ENCODE assay signal across 17 mouse cellular contexts in genomic region chr6:128410305-128410704, GRCm38 (mm10). TPM values are rescaled to one million over a fixed set of nuclear protein-coding genes. Genes with fewer than 3 reads are reported as not detected.
A peak's percentile ranks its signal among the peaks of the same experiment; 100 is the strongest.
DNase-seq lines count a peak whose midpoint lies in the region; ATAC-seq and TF ChIP-seq lines count a peak whose summit lies in the region.
"Had no signal": no experiment of that assay in that cellular context is flagged by ENCODE, and none has a peak within 500 bp of the region (broad histone marks: within the 10 kb centered on the region; RNA-seq: fewer than 3 reads in every experiment).

No protein-coding gene starts in this region.

- H3K27ac ChIP-seq in intestine, embryonic 16.5 days (ENCODE audit: low read length): no peak overlapping the region
- H3K27ac ChIP-seq in intestine, postnatal 0 days (ENCODE audit: low read depth, low read length): no peak overlapping the region
- no peak overlapping the region for H3K27ac ChIP-seq in midbrain, embryonic 13.5 days
- no peak overlapping the region for H3K27ac ChIP-seq in midbrain, embryonic 10.5 days (replicated peaks)
- no peak overlapping the region for H3K27ac ChIP-seq in stomach, postnatal 0 days (replicated peaks)
- H3K27ac ChIP-seq: embryonic facial prominence, embryonic 12.5 days; heart, embryonic 13.5 days; hindbrain, postnatal 0 days had no signal

- no peaks in the 10 kb centered on the region for H3K4me1 ChIP-seq in intestine, embryonic 16.5 days (ENCODE audit: control insufficient read depth, insufficient read depth, low read length)
- no peaks in the 10 kb centered on the region for H3K4me1 ChIP-seq in intestine, postnatal 0 days (replicated peaks; ENCODE audit: control insufficient read depth, insufficient read depth, low read length)
- no peaks in the 10 kb centered on the region for H3K4me1 ChIP-seq in midbrain, embryonic 13.5 days (replicated peaks)
- no peaks in the 10 kb centered on the region for H3K4me1 ChIP-seq in midbrain, embryonic 10.5 days
- no peaks in the 10 kb centered on the region for H3K4me1 ChIP-seq in stomach, postnatal 0 days (replicated peaks; ENCODE audit: control insufficient read depth, insufficient read depth)
- H3K4me1 ChIP-seq: embryonic facial prominence, embryonic 12.5 days; heart, embryonic 13.5 days had no signal

- H3K36me3 ChIP-seq in intestine, embryonic 16.5 days (ENCODE audit: control insufficient read depth, insufficient read depth, low read length): peaks cover 15% of the 10 kb centered on the region
- peaks cover 49% of the 10 kb centered on the region for H3K36me3 ChIP-seq in intestine, postnatal 0 days (ENCODE audit: control insufficient read depth, insufficient read depth)
- peaks cover 83% of the 10 kb centered on the region for H3K36me3 ChIP-seq in midbrain, embryonic 13.5 days
- peaks cover 95% of the 10 kb centered on the region for H3K36me3 ChIP-seq in midbrain, embryonic 10.5 days
- H3K36me3 ChIP-seq in stomach, postnatal 0 days (ENCODE audit: control insufficient read depth, insufficient read depth, low read length): peaks cover 19% of the 10 kb centered on the region

- H3K9ac ChIP-seq in intestine, embryonic 16.5 days (ENCODE audit: low read depth, low read length): no peak overlapping the region
- no peak overlapping the region for H3K9ac ChIP-seq in intestine, postnatal 0 days (ENCODE audit: low read depth, low read length)
- no peak overlapping the region for H3K9ac ChIP-seq in midbrain, embryonic 13.5 days (replicated peaks)
- H3K9ac ChIP-seq in stomach, postnatal 0 days (ENCODE audit: low read length): no peak overlapping the region
- H3K9ac ChIP-seq: embryonic facial prominence, embryonic 12.5 days; forebrain, postnatal 0 days; heart, embryonic 13.5 days had no signal

- no peak for TF ChIP-seq CTCF in intestine, postnatal 0 days (IDR thresholded peaks at IDR 0.05; ENCODE audit: low read depth)
- no peak for TF ChIP-seq CTCF in stomach, postnatal 0 days (IDR thresholded peaks at IDR 0.05; ENCODE audit: low read depth)

- H3K9me3 ChIP-seq in intestine, embryonic 16.5 days (ENCODE audit: control insufficient read depth, low read length): no peaks in the 10 kb centered on the region
- no peaks in the 10 kb centered on the region for H3K9me3 ChIP-seq in intestine, postnatal 0 days (ENCODE audit: control insufficient read depth)
- no peaks in the 10 kb centered on the region for H3K9me3 ChIP-seq in midbrain, embryonic 13.5 days
- no peaks in the 10 kb centered on the region for H3K9me3 ChIP-seq in midbrain, embryonic 10.5 days (replicated peaks)
- no peaks in the 10 kb centered on the region for H3K9me3 ChIP-seq in stomach, postnatal 0 days (ENCODE audit: control insufficient read depth, low read length)
- H3K9me3 ChIP-seq: embryonic facial prominence, embryonic 12.5 days; heart, embryonic 13.5 days had no signal

- WGBS in intestine, embryonic 16.5 days: 92% methylated on average over 13 of the region's 13 CpGs
- 95% methylated on average over 13 of the region's 13 CpGs for WGBS in intestine, postnatal 0 days
- WGBS in midbrain, embryonic 13.5 days: 95% methylated on average over 13 of the region's 13 CpGs
- 94% methylated on average over 13 of the region's 13 CpGs for WGBS in midbrain, embryonic 10.5 days
- 94% methylated on average over 13 of the region's 13 CpGs for WGBS in stomach, postnatal 0 days

- TF ChIP-seq EP300 in stomach, postnatal 0 days (optimal IDR thresholded peaks at IDR 0.05): no peak

- H3K27me3 ChIP-seq in intestine, embryonic 16.5 days (replicated peaks; ENCODE audit: control insufficient read depth, insufficient read depth, low read length): no peaks in the 10 kb centered on the region
- H3K27me3 ChIP-seq in intestine, postnatal 0 days (replicated peaks; ENCODE audit: control insufficient read depth, insufficient read depth, low read length): no peaks in the 10 kb centered on the region
- no peaks in the 10 kb centered on the region for H3K27me3 ChIP-seq in midbrain, embryonic 13.5 days
- H3K27me3 ChIP-seq in midbrain, embryonic 10.5 days (ENCODE audit: low read depth, poor library complexity, severe bottlenecking): no peaks in the 10 kb centered on the region
- H3K27me3 ChIP-seq in stomach, postnatal 0 days (ENCODE audit: control insufficient read depth, insufficient read depth, low read length): no peaks in the 10 kb centered on the region
- H3K27me3 ChIP-seq: embryonic facial prominence, embryonic 12.5 days; heart, embryonic 13.5 days had no signal

- peak; percentile 19; the same call in 1 of the 2 replicates for ATAC-seq in intestine, embryonic 16.5 days
- ATAC-seq in intestine, postnatal 0 days: no peak
- 0 out of 2 replicates have a peak, but pooled peaks have one; percentile 7 for ATAC-seq in midbrain, embryonic 13.5 days
- ATAC-seq in stomach, postnatal 0 days (ENCODE audit: low FRiP score, low TSS enrichment): peak; percentile 22; the same call in 1 of the 2 replicates

- no peak overlapping the region for H3K4me3 ChIP-seq in intestine, embryonic 16.5 days (ENCODE audit: low read length)
- no peak overlapping the region for H3K4me3 ChIP-seq in intestine, postnatal 0 days (ENCODE audit: low read depth, low read length)
- no peak overlapping the region for H3K4me3 ChIP-seq in midbrain, embryonic 13.5 days (replicated peaks)
- H3K4me3 ChIP-seq in midbrain, embryonic 10.5 days: no peak overlapping the region
- H3K4me3 ChIP-seq in stomach, postnatal 0 days (ENCODE audit: low read depth, low read length): no peak overlapping the region
- H3K4me3 ChIP-seq: embryonic facial prominence, embryonic 12.5 days; heart, embryonic 13.5 days had no signal

- no peak overlapping the region for H3K4me2 ChIP-seq in intestine, embryonic 16.5 days (ENCODE audit: low read depth, low read length)
- H3K4me2 ChIP-seq in intestine, postnatal 0 days (replicated peaks; ENCODE audit: low read depth): no peak overlapping the region
- no peak overlapping the region for H3K4me2 ChIP-seq in midbrain, embryonic 13.5 days (replicated peaks)
- H3K4me2 ChIP-seq in stomach, postnatal 0 days (replicated peaks; ENCODE audit: low read depth): no peak overlapping the region
- H3K4me2 ChIP-seq: embryonic facial prominence, embryonic 12.5 days; heart, embryonic 13.5 days had no signal

- peak; percentile 14 for DNase-seq in cerebellum, adult 9-11 months
- DNase-seq in cerebellum, adult 11 months: no peak
- DNase-seq in midbrain, embryonic 10.5 days (ENCODE audit: low spot score): no peak
- no peak for DNase-seq in stomach, postnatal 0 days (ENCODE audit: low spot score)
- DNase-seq: heart, adult 11 months had no signal

RNA-seq across cellular contexts. Expression of gene Nrip2, which starts 11.2 kb away (rescaled TPM):
- polyA plus RNA-seq in intestine, embryonic 16.5 days (2015; fragmentation: Nextera tagmentation; extraction: Ambion mirVana): 5.3 and 5.7 TPM in 2 replicates
- polyA plus RNA-seq in intestine, postnatal 0 days (2015; fragmentation: Nextera tagmentation; extraction: Ambion mirVana): 2.3 and 3.4 TPM in 2 replicates
- 7.7 and 7.8 TPM in 2 replicates for polyA plus RNA-seq in midbrain, embryonic 13.5 days (2015; fragmentation: Nextera tagmentation; extraction: Ambion mirVana)
- polyA plus RNA-seq in midbrain, embryonic 10.5 days (2016; fragmentation: Nextera tagmentation; extraction: Ambion mirVana): 2.5 and 3.5 TPM in 2 replicates
- 2.2 and 3.4 TPM in 2 replicates for polyA plus RNA-seq in stomach, postnatal 0 days (2015; fragmentation: Nextera tagmentation; extraction: Ambion mirVana)

RNA-seq across cellular contexts. Expression of gene Itfg2, which starts 14.4 kb away (rescaled TPM):
- polyA plus RNA-seq in intestine, embryonic 16.5 days (2015; fragmentation: Nextera tagmentation; extraction: Ambion mirVana): 26.1 and 26.6 TPM in 2 replicates
- 9.4 and 11.9 TPM in 2 replicates for polyA plus RNA-seq in intestine, postnatal 0 days (2015; fragmentation: Nextera tagmentation; extraction: Ambion mirVana)
- polyA plus RNA-seq in midbrain, embryonic 13.5 days (2015; fragmentation: Nextera tagmentation; extraction: Ambion mirVana): 43.6 and 48.7 TPM in 2 replicates
- polyA plus RNA-seq in midbrain, embryonic 10.5 days (2016; fragmentation: Nextera tagmentation; extraction: Ambion mirVana): 41.6 and 42.8 TPM in 2 replicates
- polyA plus RNA-seq in stomach, postnatal 0 days (2015; fragmentation: Nextera tagmentation; extraction: Ambion mirVana): 13.6 and 14.8 TPM in 2 replicates

RNA-seq across cellular contexts. Expression of gene Fkbp4, which starts 28.2 kb away (rescaled TPM):
- 461 and 516 TPM in 2 replicates for polyA plus RNA-seq in intestine, embryonic 16.5 days (2015; fragmentation: Nextera tagmentation; extraction: Ambion mirVana)
- 113 and 116 TPM in 2 replicates for polyA plus RNA-seq in intestine, postnatal 0 days (2015; fragmentation: Nextera tagmentation; extraction: Ambion mirVana)
- polyA plus RNA-seq in midbrain, embryonic 13.5 days (2015; fragmentation: Nextera tagmentation; extraction: Ambion mirVana): 430 and 454 TPM in 2 replicates
- 652 and 727 TPM in 2 replicates for polyA plus RNA-seq in midbrain, embryonic 10.5 days (2016; fragmentation: Nextera tagmentation; extraction: Ambion mirVana)
- polyA plus RNA-seq in stomach, postnatal 0 days (2015; fragmentation: Nextera tagmentation; extraction: Ambion mirVana): 180 TPM in 2 replicates

RNA-seq across cellular contexts. Expression of gene Gm44596, which starts 35.0 kb away (rescaled TPM):
- polyA plus RNA-seq in intestine, embryonic 16.5 days (2015; fragmentation: Nextera tagmentation; extraction: Ambion mirVana): not detected in 2 replicates
- polyA plus RNA-seq in intestine, postnatal 0 days (2015; fragmentation: Nextera tagmentation; extraction: Ambion mirVana): not detected in 2 replicates
- not detected in 2 replicates for polyA plus RNA-seq in midbrain, embryonic 13.5 days (2015; fragmentation: Nextera tagmentation; extraction: Ambion mirVana)
- polyA plus RNA-seq in midbrain, embryonic 10.5 days (2016; fragmentation: Nextera tagmentation; extraction: Ambion mirVana): not detected in 2 replicates
- polyA plus RNA-seq in stomach, postnatal 0 days (2015; fragmentation: Nextera tagmentation; extraction: Ambion mirVana): not detected in 2 replicates
- polyA plus RNA-seq: C2C12; cerebellum, adult 2 months; embryonic facial prominence, embryonic 12.5 days; forebrain, embryonic 11.5 days; forebrain, postnatal 0 days; heart, embryonic 13.5 days; heart, postnatal 0 days; hindbrain, embryonic 11.5 days; hindbrain, postnatal 0 days had no signal

RNA-seq across cellular contexts. Expression of gene Tex52, which starts 35.0 kb away (rescaled TPM):
- polyA plus RNA-seq in intestine, embryonic 16.5 days (2015; fragmentation: Nextera tagmentation; extraction: Ambion mirVana): 0.22 TPM in 1 of 2 replicates, not detected in the other
- polyA plus RNA-seq in intestine, postnatal 0 days (2015; fragmentation: Nextera tagmentation; extraction: Ambion mirVana): not detected in 2 replicates
- polyA plus RNA-seq in midbrain, embryonic 13.5 days (2015; fragmentation: Nextera tagmentation; extraction: Ambion mirVana): 0.44 and 0.63 TPM in 2 replicates
- polyA plus RNA-seq in midbrain, embryonic 10.5 days (2016; fragmentation: Nextera tagmentation; extraction: Ambion mirVana): 0.56 and 0.66 TPM in 2 replicates
- 0.10 and 0.18 TPM in 2 replicates for polyA plus RNA-seq in stomach, postnatal 0 days (2015; fragmentation: Nextera tagmentation; extraction: Ambion mirVana)
- polyA plus RNA-seq: heart, postnatal 0 days had no signal
